Mouse (Mus musculus): ENCODE results near the gene Gm11568.
"Not testable (repeated sequence)": the region's sequence is repeated elsewhere in the genome, so short reads cannot be mapped to it uniquely, and the experiment has no call there.

The Gm11568 gene

DNA sequence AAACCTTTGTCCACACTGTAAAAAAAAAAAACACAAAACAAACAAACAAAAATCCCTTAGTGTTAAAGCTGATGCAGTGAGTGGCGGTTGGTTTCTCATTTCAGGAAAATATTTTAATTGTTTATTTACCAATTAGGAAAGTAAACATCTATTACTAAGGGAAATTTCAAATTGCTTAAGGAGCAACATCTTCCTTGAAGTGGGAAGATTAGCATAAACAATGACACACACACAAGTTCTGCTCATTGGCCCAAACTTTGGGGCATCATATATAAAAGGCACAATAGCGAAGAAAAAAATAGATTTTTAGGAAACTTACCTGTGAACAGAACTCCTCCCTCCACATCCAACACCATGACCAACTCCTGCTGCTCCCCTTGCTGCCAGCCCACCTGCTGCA lies at the start of gene Gm11568:
Gene Gm11568, plus strand, starts transcription at position 301 of the 400 bp plus-strand sequence.
- no peak for DNase-seq (ENCODE audit: low read depth, low spot score)

DNA sequence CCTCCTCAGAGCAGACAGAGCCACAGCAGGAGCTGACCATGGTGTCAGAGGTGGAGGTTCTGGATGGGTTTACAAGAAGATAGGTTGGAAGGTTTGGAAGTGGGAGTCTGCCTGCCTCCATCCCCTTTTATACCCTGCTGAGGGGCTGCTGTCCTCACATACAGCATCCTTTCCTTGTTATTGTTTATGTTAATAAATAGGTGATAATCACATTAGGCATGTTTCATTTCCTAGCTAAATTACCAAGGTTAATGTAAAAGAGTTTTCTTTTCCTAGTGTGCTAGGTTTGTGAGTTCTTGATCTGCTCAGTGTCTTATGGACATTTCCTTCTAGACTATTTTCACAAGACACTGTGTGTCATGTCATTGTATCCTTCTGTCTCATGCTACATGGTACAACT lies 47.9 kb upstream of the Gm11568 start, which contains the start of gene Krtap4-13:
Gene Krtap4-13, minus strand, starts transcription at position 101 of the 400 bp plus-strand sequence.
- DNase-seq (ENCODE audit: low read depth, low spot score): not testable (repeated sequence)

DNA sequence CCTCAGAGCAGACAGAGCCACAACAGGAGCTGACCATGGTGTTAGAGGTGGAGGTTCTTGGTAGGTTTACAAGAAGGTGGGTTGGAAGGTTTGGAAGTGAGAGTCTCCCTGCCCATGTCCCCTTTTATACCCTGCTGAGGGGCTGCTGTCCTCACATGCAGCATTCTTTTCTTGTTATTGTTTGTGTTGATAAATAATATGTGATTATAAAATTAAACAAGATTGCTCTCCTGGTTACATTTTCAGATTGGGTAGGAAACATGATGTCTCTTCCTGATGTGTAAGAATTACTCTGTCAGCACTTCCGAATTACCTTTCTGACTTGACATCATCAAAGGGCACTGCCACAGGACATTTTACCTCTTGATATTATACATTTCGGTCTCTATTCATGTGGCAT lies 42.2 kb upstream of the Gm11568 start, which contains the start of gene Gm11564:
Gene Gm11564, minus strand, starts transcription at position 101 of the 400 bp plus-strand sequence.
- DNase-seq (ENCODE audit: low read depth, low spot score): not testable (repeated sequence)

DNA sequence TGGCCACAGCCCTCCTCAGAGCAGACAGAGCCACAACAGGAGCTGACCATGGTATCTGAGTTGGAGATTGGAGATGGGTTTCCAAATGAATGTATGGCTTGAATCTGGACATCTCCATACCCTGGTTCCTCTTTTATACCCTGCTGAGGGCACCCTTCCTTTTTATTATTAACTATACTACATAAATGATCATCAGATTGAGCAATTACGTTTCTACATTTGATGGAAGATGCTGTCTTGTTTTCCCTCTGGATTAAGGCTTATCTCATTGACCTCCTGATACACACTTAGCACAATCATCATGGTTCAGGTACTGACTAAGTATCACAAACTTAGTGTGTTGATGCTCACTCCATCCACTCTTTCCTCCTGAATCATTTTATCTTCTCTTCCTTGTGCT lies 19.8 kb upstream of the Gm11568 start, which contains the start of gene 2300003K06Rik:
Gene 2300003K06Rik, minus strand, starts transcription at position 101 of the 400 bp plus-strand sequence.
- DNase-seq (ENCODE audit: low read depth, low spot score): no peak

DNA sequence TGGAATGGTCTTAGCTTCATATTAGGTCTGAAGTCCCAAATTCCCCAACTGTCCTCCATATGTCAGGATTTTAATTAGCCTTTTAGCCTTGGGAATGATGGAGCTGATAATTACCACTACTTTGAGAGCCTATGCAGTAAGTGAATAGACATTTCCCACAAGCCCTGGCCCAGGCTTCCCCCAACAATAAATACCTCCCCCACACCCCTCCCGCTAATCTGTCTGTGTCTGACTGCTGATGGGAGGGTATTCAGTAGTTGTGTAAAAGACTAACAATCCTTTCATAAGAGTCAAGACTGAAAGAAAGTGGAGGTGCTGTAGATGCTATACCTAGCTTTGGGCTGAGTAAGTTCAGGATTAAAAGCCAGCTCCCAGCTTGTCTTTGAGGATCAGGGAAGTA lies 15.5 kb upstream of the Gm11568 start:
- no peak for DNase-seq (ENCODE audit: low read depth, low spot score)

DNA sequence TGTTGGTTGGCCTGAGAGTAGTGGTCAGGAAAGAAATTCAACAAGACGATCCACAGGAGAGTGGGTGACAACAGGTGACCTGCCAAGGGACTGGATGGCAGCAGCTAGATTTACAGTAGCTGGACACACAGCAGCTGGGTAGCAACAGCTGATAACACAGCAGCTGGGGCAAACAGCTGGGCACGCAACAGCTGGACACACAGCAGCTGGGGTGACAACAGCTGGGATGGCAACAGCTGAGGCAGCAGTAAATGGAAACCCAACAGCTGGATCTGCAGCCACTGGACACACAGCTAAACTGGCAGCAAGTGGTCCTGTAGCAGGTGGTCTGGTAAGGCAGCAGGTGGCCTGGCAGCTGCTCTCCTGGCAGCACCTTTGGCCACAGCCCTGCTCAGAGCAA lies 11.0 kb upstream of the Gm11568 start:
- no peak for DNase-seq (ENCODE audit: low read depth, low spot score)

DNA sequence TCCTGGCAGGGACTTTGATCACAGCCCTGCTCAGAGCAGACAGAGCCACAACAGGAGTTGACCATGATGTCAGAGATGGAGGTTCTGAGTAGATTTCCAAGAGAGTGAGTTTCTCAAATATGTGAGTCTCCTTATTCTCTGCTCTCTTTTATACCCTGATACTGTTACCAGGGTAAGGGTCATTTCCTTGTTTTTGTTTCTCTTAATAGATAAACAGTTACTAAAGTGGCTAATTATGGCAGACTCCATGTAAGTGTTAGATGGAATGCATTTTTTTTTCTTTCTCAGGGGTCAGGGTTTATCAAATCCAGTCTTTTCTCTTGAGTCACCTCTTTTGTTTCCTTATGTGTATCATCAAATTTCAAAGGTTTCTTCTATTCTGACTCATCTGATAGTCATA lies 6.2 kb upstream of the Gm11568 start, which contains the start of gene Krtap4-16:
Gene Krtap4-16, minus strand, starts transcription at position 101 of the 400 bp plus-strand sequence.
- no peak for DNase-seq (ENCODE audit: low read depth, low spot score)

DNA sequence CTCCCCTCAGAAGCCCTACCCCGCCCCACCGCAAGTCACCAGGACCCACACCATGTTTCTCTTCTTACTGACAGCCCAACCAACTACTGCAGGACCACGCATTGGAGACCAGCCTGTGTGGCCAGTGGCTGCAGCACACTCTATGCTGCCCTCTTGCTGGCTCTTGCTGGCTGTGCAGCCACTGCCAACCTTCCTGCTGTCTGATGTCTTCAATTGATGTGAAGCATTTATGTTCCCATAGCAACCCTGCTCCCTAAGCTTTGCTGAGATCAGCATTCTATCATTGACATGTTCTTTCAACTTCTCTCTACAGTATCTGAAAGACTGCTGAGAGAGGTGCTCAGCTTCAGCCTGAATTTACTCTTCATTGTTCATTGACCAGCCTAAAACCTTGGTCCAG lies 3.6 kb upstream of the Gm11568 start:
- DNase-seq (ENCODE audit: low read depth, low spot score): no peak

DNA sequence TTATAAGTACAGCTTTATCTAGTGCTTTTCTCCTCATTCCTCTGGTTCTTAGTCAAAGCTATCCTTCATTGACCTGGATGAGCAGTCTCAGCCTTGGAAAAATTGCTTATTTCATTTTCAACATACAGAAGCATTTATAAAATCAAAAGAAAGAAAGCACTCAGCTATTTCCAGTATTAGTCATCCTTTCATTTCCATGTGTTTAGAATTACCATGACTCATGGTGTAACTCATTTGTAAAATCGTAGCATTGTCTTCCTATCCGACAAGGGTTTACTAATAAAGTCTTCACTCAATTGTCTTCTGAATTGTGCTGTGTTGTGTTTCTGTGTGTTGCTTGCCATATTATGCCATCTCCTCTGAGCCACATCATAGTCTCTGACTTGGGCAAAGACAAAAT lies 1.0 kb downstream of the Gm11568 start:
- DNase-seq (ENCODE audit: low read depth, low spot score): no peak

DNA sequence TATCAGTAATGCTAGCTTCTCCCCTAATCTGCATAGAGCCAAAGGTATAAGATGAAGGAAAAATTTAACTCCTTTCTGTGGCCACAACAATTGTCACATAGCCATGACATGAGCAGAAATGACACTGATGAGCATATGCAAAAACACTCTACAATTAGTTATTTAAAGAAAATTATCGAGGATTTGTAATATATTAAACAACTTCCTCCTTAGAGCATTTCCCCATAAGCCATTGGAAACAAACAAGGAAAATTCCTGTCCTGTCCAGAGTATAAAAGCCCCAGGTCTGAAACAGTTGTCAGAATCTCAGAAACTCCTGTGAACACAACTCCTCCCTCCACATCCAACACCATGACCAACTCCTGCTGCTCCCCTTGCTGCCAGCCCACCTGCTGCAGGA lies 6.5 kb downstream of the Gm11568 start, which contains the start of gene Gm11559:
Gene Gm11559, plus strand, starts transcription at position 301 of the 400 bp plus-strand sequence.
- DNase-seq (ENCODE audit: low read depth, low spot score): not testable (repeated sequence)

DNA sequence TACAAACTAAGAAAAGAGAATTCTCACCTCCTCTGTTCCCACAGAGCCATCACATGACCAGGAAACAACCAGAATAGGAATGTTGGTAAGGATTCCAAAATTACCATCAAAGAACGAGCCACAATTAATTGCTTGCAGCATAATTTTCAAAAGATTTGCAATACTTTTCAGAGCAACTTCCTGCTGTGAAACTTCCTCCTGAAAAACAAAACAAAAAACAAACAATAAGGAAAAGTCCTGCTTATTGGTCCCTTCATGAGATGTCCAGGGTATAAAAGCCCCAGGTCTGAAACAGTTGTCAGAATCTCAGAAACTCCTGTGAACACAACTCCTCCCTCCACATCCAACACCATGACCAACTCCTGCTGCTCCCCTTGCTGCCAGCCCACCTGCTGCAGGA lies 15.4 kb downstream of the Gm11568 start, which contains the start of gene Krtap9-1:
Gene Krtap9-1, plus strand, starts transcription at position 301 of the 400 bp plus-strand sequence.
- not testable (repeated sequence) for DNase-seq (ENCODE audit: low read depth, low spot score)

DNA sequence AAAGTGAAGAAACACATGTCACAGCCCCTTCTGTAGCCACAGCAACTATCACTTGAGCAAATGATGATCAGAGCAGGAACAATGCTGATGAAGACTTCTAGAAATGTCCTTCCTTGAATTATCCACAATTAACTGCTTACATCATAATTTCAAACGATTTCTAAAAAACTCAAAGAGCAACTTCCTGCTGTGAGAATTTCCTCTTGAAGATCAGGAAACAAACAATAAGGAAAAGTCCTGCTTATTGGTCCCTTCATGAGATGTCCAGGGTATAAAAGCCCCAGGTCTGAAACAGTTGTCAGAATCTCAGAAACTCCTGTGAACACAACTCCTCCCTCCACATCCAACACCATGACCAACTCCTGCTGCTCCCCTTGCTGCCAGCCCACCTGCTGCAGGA lies 21.2 kb downstream of the Gm11568 start, which contains the start of gene Gm11567:
Gene Gm11567, plus strand, starts transcription at position 301 of the 400 bp plus-strand sequence.
- not testable (repeated sequence) for DNase-seq (ENCODE audit: low read depth, low spot score)

DNA sequence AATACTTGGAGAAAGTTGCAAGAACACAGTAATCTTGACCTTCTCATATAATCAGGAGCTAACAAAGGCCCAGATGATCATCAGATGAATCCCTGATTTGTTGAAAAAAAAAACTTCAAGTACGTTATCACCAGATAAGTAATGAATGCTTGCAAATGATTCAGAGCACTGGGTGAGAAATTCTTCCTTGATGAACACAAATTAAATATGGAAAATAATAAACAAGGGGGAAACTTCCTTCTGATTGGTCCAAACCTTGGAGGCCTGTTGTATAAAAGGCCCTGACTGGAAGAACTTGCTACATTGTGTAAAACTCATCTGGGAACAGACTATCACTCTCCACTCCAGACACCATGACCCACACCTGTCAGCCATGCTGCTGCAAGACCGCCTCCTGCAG lies 49.9 kb downstream of the Gm11568 start, which contains the start of gene Krtap31-1:
Gene Krtap31-1, plus strand, starts transcription at position 301 of the 400 bp plus-strand sequence.
- no peak for DNase-seq (ENCODE audit: low read depth, low spot score)
